Mouse (Mus musculus) CD4-positive, CD25-positive, alpha-beta regulatory T cell, adult 4 months (primary cell): ENCODE measurements at regions not wholly inside any gene's neighbourhood (a gene's known extent, or its start where the extent isn't known, plus 50 kb on each side); places are given as distances from the start of the nearest gene placed in this dataset.

ENCODE experiments used
- ATAC-seq: one replicate; pipeline ENCODE4 v1.8.0; 2017

DNA sequence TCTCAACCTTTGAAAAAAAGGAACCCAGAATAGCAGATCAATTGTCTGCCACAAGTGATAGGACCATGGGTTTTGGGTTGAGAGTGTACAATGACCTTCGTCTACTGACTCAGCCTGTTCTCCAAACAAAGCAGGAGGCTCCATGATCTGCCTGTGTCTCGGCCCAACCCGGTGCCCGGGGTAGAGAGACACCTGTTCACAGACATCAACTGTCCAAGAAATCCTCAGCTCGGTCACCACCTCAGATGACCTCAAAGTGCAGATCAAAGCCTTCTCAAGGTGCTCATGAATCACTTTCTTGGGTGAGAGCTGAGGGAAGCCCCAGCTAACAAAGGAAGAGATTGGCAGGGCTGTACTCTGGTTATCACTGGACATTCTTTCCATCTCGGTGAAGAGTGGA, 108.1 kb upstream of the Ctnnb1 start:
- ATAC-seq, result no peak

DNA sequence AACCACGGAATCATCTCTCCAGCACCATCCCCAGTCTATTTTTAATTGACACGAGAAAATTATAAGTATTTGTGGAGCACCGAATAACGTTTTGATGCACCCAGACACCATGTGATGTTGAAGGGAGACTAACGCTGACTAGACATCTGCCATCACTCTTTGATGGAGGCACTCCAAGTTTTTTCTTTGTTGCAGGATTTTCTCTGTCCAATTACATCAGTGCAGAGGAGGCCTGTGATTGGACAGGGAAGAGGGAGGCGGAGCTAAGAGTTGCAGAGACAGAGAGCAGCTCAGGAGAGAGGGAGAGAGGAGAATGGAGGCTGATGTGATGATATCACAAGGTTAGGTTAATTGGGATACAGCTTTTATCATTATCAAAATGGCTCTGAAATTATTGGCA, 105.6 kb upstream of the Ctnnb1 start:
- no peak for ATAC-seq

DNA sequence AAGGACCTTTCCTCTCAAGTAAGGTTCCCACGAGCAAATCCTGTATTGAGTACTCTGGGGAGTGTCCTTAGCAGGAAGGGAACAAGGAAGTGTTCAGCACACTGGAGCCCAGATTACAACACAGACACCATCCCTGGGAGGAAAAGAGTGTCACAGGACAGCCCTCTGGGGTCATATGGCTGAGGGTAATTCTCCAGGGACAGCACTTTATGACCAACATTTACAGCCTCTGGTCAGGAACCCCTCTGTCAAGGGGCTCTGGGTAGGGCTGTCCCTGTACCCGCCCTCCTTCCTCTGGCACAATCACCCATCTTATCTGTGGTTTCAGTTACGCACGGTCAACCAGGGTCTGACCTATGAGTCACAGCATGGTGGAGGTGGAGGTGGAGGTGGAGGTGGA, 102.8 kb upstream of the Ctnnb1 start:
- no peak for ATAC-seq

DNA sequence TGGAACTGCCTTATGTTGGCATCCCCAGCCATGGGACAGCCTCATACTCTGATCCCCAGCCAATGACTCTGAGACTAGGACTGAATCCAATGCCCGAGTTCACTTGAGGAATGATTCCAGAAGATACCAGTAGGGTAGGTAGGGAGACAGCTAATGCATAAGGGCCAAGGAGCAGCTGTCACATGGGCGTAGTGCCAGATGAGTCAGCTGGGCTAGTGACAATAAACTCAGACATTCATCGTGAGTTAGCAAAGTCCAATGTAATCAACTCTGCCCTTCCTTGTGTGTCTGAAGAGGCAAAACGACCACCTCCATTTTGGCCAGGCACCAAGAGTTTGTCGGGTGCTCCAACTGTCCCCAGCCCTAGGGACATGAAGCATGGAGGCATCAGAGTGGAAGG, 98.5 kb upstream of the Ctnnb1 start:
- ATAC-seq, result no peak

DNA sequence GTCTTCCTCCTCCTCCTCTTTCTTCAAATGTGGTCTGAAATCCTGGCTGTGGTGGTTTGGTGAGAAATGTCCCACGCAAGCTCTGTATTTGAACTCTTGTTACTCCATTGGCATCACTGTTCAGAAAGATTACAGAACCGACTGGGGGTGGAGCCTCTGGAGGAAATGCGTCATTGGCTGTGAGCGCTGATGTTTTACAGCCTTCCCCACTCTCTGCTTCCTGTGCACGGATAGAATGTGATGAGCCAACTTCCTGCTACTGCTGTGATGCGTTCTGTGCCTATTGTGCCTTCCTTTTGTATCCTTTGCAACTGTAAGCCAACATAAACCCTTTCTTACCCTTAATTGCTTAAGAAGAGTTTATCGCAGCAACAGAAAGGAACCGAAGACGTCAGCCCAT, 94.8 kb upstream of the Ctnnb1 start:
- no peak for ATAC-seq

DNA sequence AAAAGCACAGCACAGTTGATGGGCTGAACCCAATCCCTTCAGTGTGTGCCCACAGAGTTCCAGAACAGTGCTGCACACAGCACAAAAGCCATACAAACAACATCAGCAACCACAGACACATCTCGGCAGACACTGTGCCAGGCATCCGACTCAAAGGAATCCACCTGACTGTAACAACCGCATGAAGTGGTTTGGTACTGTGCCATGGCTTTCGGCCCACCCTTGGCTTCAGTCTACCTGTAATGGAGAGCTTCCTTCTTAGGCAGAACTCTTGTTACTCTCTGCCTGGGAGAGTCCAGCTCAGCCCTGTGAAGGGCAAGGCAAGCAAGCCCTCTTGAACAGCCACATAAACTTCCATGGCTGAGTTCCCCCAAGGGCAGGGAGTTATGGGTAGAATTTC, 93.4 kb upstream of the Ctnnb1 start:
- ATAC-seq, result no peak

DNA sequence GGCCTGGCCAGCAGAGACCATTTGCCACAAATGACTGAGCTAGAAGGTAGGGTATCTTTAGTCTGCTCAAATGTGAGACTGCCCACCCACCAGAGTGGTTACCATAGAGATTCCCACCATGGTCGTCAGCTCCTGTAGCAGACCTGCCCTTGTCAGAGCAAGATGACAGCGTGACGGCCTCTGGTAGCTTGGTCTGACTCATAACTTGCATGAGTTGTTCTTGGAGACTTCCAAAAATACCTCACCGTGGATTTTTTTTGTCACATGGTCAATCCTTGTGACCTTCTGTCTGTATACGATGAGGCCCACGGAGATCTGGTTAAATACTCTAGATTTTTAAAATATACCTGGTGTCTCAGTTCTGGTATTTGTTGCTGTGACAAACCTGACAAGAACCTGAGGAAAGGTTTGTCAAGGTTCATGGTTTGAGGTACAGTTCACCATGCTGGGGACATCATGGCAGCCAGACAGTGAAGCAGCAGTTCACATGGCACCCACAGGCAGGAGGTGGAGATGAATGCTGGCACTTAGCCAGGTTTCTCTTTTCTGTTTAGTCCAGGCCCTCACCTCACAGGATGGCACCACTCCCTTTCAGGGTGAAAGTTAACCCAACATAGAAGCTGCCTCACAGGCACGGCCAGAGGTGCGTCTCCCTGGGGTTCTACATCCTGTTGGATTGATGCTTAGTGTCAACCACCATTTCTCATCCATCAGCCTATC, 91.4 kb upstream of the Ctnnb1 start:
- ATAC-seq, result no peak

DNA sequence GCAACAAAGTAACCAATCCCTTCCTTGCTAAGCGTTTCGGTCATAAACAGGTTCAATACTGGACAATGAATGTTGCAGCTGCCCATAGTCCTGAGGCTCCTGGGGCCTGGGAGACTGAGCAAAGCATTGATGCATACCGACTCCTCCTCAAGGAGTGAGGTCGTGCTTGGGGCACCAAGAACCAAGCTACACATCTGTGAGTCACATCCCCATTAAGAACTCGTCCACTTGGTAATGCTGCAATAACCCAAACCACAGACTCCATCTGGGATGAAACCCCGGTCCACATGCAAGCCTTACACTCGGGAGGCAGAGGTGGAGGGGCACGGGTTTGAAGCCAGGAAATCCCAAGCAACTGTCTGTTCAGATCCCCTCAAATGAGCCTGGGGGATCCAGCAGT, 85.3 kb upstream of the Ctnnb1 start:
- ATAC-seq, result no peak

DNA sequence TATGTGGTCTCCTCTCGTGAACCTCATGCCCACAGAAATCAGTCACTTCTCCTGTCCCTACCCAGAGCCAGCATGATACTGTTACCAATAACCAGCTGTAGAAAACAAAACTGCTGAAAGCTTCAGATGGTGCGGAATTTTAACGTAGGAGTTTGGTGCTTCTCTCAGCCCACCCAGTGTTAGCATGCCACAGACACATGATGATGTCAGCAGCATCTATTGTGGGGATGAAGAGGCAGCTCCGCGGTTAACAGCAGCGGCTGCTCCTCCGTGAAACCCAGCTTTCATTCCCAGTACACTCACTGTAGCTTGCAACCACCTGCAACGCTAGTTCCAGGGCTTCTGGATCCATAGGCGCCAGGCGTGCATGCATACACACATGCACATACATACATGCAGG, 83.5 kb upstream of the Ctnnb1 start:
- no peak for ATAC-seq

DNA sequence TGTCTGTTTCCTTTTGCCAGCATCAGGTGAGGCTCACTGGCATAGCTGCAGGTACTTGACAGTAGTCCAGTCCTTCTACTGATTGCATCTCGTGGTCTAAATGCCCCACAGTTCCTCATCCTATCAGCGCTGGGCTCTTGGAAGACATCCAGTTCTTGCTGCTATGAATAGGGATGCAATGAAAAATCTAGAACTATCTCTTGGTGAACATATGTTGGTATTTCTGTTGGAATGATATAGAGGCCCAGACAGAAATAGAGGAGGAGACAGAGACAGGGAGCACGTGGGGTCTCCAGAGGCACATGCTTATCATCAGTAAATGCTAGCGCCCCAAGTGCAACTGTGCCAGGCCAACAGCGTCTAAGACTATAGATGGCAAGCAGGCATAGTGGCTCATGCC, 81.4 kb upstream of the Ctnnb1 start:
- ATAC-seq, result no peak

DNA sequence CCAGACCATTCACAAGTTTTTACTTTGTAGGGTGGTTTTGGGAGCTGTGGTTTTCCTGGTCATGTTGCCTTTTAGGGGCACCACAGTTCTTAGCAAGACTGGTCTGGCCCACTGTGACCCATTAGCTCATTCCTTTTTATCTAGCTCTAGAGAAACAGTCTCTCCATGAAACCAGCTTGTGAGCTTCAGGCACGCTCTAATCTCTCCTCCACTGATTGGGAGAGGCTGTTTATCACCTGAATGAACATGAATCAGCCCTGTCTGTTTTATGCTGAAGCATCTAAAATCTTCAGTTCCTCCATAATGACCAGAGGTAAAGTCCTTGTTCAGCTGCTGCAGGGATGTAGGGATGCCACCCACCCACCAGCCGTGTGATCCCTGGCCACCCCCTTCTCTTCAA, 80.1 kb upstream of the Ctnnb1 start:
- no peak for ATAC-seq

DNA sequence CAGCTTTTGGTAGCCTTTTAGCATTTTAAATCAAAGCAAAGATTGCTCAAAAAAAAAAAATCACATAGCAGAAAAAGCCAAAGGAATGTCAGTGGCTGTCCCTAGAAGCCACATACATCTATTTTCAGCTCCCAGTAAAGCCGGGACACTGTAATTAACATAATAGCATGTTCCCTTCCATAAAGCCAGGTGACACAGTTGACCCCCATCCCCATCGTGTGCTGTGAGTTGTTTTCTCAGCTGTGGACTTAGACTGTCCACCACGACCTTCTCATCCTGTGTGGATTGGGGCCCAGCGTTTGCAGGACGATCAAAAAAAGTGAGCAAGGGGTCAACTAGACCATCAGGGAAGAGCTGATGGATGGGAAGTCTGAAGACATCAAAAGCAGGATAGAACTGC, 78.9 kb upstream of the Ctnnb1 start:
- ATAC-seq, result no peak

DNA sequence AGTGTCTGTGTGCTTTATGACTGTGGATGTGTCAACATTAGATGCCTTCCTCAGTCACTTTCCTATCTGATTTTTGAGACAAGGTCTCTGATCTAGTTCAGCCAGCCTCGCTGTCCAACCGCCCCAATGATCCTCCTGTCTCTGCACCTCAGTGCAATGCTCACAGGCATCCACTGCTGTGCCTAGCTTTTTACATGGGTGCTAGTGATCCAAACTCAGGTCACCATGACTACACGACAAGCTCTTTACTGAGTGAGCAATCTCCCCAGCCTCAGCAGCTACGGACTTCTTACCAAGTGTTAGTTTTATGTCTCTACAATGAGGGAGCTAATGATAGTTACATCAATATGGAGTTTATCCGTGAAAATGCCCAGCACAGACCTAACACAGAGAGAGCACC, 77.1 kb upstream of the Ctnnb1 start:
- no peak for ATAC-seq

DNA sequence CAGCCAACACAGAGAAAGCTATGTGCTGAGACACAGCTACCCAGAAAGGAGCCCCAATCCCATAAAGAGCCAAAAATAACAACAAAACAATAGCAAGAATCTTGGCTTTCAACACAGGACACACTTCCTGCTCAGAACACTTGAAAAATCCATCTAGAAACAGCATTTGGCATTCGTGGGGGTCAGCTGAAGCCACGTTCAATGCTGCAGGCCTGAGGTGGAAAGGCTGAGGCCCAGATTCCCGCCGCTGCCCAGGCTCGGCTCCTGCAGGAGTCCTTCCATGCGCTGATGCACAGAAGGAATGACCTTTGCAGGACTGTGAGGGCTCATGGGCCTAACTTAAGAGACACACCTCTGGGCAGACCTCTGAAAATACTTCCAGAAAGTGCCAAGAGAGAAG, 76.4 kb upstream of the Ctnnb1 start:
- no peak for ATAC-seq

DNA sequence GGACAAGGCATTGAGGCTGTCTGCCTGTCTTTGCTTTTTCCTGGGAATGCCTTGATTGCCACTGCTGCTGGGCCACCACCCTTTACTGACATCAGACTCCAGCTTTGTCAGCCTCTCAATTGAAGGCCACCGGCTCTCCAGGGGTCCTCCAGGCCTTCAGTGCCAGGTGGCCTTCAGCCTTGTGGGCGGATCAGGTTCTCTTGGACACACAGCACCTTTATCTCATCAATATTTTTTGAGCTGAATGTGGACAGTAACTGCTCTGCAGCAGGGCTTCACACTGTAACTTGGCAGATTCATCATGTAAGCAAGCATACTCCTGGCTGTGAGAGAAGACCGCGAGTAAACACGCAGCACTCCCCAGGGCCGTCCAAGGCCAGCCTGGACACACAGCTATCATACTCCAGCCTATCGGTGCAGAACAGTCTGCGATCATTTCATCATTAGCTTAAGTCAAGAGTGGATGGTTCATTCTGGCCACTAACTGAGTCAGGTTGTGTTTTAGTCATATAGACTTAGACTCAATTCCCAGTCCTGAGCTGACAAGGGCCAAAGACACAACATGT, 75.9 kb upstream of the Ctnnb1 start:
- no peak for ATAC-seq

DNA sequence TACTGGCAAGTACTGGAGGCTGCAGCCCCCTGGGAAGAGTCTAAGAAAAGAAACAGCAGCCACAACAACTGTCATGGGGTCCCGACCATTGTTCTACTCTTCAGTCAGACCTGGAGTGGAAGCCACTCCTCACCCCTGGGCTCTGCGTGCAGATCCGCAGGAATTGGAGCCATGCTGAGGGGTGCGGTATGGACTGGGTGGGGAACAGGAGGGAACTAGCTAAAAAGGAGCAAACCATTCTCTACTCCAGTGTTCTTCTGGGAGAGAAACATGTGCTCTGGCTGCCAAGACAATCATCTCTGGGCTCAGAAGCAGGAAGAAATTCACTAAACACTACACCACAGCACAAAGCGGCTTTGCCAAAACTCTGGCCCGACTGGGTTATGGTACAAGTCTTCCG, 74.7 kb upstream of the Ctnnb1 start:
- ATAC-seq, result no peak

DNA sequence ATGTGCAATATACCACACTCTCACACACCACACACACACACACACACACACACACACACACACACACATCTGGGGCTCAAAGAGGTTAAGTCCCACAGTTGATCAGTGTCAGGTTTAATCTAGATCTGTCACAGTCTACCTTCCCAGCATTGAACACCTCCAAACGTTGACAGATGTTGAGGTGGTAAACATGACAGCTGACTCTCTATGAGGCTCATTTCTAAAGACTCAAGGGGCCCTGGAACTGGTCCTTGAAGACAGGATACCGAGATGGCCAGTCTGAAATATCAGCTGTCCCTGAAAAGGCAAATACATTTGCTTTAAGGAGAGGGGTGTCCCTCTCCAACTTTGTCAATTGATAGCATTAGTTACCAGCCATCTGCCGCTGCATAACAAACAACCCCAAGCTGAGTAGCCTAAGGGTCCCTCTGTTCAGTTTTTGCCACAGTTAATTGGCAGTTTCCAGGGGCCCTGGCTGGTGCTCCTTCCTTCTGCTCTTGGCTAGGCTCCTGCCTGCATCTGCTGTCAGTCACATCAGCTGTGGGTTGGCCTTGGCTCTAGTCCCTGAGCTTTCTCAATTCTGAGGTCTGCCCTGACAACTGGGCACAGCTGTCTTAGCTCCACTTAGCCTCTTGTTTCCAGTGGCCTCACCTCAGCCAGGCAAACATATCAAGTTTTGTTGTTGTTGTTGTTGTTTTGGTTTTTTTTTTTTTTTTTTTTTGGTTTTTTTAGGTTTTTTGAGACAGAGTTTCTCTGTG, 73.5 kb upstream of the Ctnnb1 start:
- ATAC-seq, result no peak

DNA sequence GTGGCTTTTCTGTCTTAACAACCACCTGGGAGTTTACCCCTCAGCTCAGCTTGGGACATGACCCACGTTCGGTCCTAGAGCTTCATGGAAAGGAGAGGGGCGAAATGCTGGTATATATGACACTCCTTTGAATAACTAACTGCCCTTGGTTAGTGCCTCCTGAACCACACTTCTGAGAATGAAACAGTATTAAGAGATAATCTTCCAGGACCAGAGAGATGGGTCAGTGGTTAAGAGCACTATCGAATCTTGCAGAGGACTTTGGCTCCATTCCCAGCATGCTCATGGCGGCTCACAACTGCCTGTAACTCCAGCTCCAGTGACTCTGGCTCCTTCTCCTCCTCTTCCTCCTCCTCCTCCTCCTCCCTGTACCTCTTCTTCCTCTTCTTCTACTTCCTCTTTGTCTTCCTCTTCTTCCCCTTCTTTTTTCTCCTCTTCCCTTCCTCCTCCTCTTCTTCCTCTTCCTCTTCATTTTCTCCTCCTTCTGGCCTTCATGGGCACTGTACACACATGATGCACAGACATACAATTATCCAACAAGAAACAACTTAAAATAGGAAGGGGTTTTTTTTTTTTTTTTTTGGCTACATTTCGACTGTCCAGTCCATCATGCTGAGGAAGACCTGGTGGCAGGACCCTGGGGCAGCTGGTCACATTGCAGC, 71.0 kb upstream of the Ctnnb1 start:
- ATAC-seq, result no peak

DNA sequence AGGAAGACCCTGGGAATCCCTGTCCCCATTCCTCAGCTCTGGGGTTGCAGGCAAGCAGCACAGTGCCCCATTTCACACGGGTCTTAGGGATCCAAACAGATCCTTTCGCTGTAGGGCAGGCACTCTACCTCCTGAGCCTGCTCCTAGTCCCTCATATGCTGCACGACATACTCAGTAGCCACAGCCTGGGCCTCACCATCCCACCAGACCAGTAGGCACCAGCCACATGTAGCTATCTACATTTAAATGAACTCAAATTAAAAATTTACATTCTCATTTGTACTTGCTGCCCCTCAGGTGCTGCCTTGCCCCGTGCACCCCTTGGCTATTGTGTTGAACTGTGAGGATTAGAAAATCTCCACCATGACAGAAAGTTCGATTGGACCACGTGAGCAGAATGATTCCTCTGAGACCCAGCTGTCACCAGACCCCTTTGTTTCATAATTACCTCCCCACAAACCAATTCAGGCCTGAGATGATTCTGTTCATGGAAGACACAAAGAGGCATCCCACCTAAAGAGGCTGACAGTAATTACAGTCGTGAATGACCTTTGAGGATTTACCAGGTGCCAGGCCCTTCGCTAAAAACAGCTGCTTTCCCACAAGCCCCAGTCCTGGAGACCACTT, 67.9 kb upstream of the Ctnnb1 start:
- no peak for ATAC-seq

DNA sequence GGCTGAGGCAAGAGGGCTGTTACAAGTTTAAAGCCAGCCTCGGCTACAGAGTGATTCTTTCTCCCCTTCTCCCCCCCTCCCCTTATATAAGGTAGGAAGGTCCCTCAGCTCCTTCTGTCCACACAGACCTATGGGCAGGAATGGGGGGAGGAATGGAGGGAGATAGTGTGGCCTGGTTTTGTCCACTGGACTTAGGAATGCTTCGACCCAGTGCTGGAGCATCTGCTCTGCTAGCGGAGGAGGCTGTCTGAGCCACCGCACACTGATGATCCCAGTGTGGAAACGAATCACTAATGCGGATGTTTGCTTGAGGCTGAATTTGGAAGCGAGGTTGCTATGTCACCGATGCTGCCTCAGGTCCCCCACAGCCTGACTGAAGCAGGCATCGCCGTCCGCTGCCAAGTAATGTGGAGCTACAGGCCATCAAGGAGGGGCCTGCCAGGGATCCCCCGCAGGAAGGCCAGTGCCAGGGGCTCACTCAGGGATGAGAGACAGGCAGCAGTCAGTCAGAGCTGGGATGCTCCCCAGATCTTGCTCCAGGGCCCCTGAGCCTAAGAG, 67.1 kb upstream of the Ctnnb1 start:
- ATAC-seq, result no peak

DNA sequence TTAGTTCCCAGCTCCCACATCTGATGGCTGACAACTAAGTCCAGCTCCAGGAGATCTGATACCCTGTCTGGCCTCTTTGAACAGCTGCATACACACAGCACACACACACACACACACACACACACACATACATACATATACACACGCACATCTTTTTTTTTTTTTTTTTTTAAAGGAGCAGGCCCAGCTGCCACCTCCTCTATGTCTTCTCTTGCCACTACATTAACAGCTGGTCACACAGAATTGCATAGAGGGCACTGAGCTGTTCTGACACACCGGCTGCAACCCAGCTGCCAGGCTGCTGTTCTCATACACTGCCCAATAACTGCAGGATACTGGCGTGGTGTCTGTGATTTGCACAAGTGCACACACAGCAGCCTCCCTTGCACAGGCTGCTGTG, 64.6 kb upstream of the Ctnnb1 start:
- no peak for ATAC-seq

DNA sequence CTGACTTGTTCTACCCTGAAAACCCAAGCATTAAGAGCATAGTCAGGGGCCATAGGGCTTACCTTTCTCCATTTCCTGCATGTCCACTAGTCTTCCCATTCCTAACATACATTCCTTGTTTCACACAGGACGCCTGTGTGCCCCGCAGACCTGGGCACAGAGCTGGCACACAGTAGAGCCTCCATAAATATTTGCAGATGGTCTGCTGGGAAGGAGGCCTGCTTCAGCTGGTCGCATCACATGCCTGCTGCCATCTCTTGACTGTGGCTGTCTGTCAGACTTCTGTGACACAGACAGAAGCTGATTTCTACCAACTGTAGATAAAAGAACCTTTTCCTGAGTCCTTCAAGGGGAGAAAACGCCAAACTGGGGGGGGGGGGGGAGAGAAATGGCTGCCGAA, 62.8 kb upstream of the Ctnnb1 start:
- no peak for ATAC-seq

DNA sequence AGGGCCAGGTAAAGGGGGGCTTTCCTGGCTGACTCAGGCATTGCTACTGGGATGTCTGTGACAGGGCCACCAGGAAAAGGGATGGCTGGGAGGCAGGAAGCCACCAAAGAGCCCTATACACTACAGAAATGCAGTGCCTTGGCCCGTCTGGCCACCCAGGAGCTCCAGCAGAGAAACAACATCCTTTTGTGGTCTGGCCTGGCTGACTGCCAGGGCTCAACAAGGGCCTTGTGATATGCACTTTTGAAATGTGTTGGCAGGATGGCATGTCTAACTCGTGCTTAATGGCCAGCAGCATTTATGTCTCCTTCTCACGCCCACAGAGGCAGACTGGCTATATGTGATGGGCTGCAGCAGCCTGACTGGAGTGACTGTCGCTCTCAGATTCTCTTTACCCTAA, 62.3 kb upstream of the Ctnnb1 start:
- ATAC-seq, result peak; percentile 67
